Mouse (Mus musculus) lung, postnatal 0 days (tissue): ENCODE measurements around the gene Map3k20. TPM values are rescaled to one million over a fixed set of nuclear protein-coding genes. Genes with fewer than 3 reads are reported as not detected.

Experiments used
- ATAC-seq: fragments of 200-750 bp; cut with Nextera tagmentation; 2 replicates; pipeline ENCODE4 v1.8.0; 2017; ENCODE audit warnings: moderate library complexity
- DNase-seq: peaks from one replicate; pipeline ENCODE4 v3.0.0-alpha.2; 2016; ENCODE audit warnings: low spot score
- H3K27ac ChIP-seq: fragments of 300-500 bp; sonication (generic); 2 replicates; pipeline ENCODE4 v1.5.1; 2014; ENCODE audit warnings: antibody characterized with exemption, mild to moderate bottlenecking, low read length, mixed read lengths
- H3K27me3 ChIP-seq: fragments of 300-500 bp; sonication (generic); replicated peaks from 2 replicates; pipeline ENCODE4 v1.6.1; 2014; ENCODE audit warnings: low read length, mixed read lengths; ENCODE audit not compliant: insufficient read depth
- H3K36me3 ChIP-seq: fragments of 300-500 bp; sonication (generic); 2 replicates; pipeline ENCODE4 v1.6.1; 2014; ENCODE audit warnings: low read length, mixed read lengths; ENCODE audit not compliant: insufficient read depth
- H3K4me1 ChIP-seq: fragments of 300-500 bp; sonication (generic); 2 replicates; pipeline ENCODE4 v1.6.1; 2014; ENCODE audit warnings: antibody characterized with exemption, low read depth, low read length, mixed read lengths; ENCODE audit not compliant: insufficient read depth
- H3K4me2 ChIP-seq: fragments of 300-500 bp; sonication (generic); replicated peaks from 2 replicates; pipeline ENCODE4 v1.6.1; 2014; ENCODE audit warnings: low read depth, mild to moderate bottlenecking, low read length, moderate library complexity, mixed read lengths
- H3K4me3 ChIP-seq: fragments of 300-500 bp; sonication (generic); 2 replicates; pipeline ENCODE4 v1.5.1; 2014; ENCODE audit warnings: low read depth, low read length
- H3K9ac ChIP-seq: fragments of 300-500 bp; sonication (generic); replicated peaks from 2 replicates; pipeline ENCODE4 v1.6.1; 2014; ENCODE audit warnings: low read depth, mild to moderate bottlenecking
- H3K9me3 ChIP-seq: fragments of 300-500 bp; sonication (generic); 2 replicates; pipeline ENCODE4 v1.6.1; 2016; ENCODE audit warnings: low read length, mixed read lengths
- CTCF ChIP-seq: IDR thresholded peaks from 2 replicates; pipeline ENCODE4 v1.5.1; 2016; ENCODE audit warnings: antibody characterized with exemption, mild to moderate bottlenecking
- EP300 ChIP-seq: IDR thresholded peaks from 2 replicates; pipeline ENCODE4 v1.6.1; 2016; ENCODE audit warnings: antibody characterized with exemption, mild to moderate bottlenecking, control low read depth
- WGBS: fragments of 180-500 bp; shearing (Covaris S2); extraction: QIAGEN DNeasy Blood & Tissue Kit; methylation state at CpG from one replicate; pipeline ENCODE4 v1.1.7; 2014; 5-methylcytosine and 5-hydroxymethylcytosine counted together
- polyA plus RNA-seq: library from polyadenylated mRNA; unstranded; fragments of >200 nt; fragmentation: Nextera tagmentation; extraction: Ambion mirVana; gene quantifications from 2 replicates; pipeline ENCODE4 v1.2.1, GENCODE M21; 2015

Gene Map3k20
- polyA plus RNA-seq, 1 experiment from 2014 or later = 18.5 TPM

DNA sequence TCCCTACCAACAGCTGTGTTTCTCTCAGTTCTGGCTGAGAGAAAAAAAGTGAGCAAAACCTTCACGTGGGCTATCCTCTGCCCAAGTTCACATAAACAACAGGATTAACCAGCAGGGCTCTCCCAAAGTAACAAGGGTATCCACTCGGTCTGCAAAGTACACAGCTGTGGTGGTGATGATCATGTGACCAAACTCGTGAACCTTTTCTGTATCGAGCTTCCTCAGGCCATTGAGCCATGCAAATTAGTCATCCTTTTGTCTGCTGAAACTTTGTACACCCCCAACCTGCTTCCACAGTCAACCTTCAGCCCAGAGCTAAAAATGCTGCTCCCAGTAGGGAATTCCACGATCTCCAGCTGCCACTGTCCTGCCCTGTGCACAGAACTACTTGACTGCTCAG lies 161.2 kb downstream of the Map3k20 start:
- no peak for DNase-seq
- no peak overlapping the region for H3K4me2 ChIP-seq
- TF ChIP-seq EP300 (no peak), CTCF (no peak)
- H3K4me3 ChIP-seq = no peak overlapping the region
- no peak for ATAC-seq
- H3K27ac ChIP-seq = no peak overlapping the region
- 0 out of 2 replicates have a peak, but pooled peaks cover under 1% of the 10 kb centered on the region for H3K36me3 ChIP-seq
- H3K9ac ChIP-seq = no peak overlapping the region
- H3K9me3 ChIP-seq = no peaks in the 10 kb centered on the region
- H3K27me3 ChIP-seq = no peaks in the 10 kb centered on the region
- 47% methylated on average over 5 of the region's 5 CpGs for WGBS
- H3K4me1 ChIP-seq = no peaks in the 10 kb centered on the region

GRCm38 (mm10) chr2:72453563-72453962 lies 168.1 kb downstream of the Map3k20 start:
- Histone ChIP-seq H3K27me3 (no peaks in the 10 kb centered on the region), H3K4me1 (no peaks in the 10 kb centered on the region; the same call in 1 of the 2 replicates), H3K36me3 (no peaks in the 10 kb centered on the region), H3K4me3 (no peak overlapping the region), H3K9me3 (no peaks in the 10 kb centered on the region), H3K27ac (no peak overlapping the region), H3K9ac (no peak overlapping the region), H3K4me2 (no peak overlapping the region)
- TF ChIP-seq CTCF (no peak), EP300 (no peak)
- DNase-seq (no peak), ATAC-seq (no peak)
- WGBS = 29% methylated on average over 3 of the region's 3 CpGs

DNA sequence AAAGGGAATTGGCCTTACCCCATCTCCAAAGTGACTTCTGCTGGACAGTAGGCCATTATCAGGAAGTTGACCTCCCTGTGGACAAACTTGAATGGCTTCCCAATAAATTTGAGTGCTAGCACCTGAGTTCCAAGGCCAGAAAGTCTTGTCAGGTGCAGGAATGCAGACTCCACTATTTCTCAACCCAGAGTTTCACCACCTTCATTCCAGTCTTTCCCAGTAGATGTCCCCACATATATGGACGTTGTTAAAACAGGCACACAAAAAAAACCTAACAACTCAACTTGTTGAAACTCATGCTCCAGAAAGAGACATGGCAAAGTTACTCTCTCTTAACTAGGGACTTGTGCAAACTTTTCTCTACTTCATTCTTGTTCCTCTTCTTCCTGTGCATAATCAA lies 170.8 kb downstream of the Map3k20 start:
- H3K27ac ChIP-seq = no peak overlapping the region
- no peak overlapping the region for H3K9ac ChIP-seq
- H3K4me1 ChIP-seq = no peaks in the 10 kb centered on the region; the same call in 1 of the 2 replicates
- ATAC-seq (no peak), DNase-seq (no peak)
- no peak for TF ChIP-seq CTCF
- TF ChIP-seq EP300 = no peak
- no peaks in the 10 kb centered on the region for H3K27me3 ChIP-seq
- no peak overlapping the region for H3K4me3 ChIP-seq
- no peaks in the 10 kb centered on the region for H3K36me3 ChIP-seq
- 44% methylated on average over 1 of the region's 1 CpGs for WGBS
- no peaks in the 10 kb centered on the region for H3K9me3 ChIP-seq
- no peak overlapping the region for H3K4me2 ChIP-seq

GRCm38 (mm10) chr2:72464376-72465014 lies 179.1 kb downstream of the Map3k20 start:
- Histone ChIP-seq H3K9me3 (no peaks in the 10 kb centered on the region), H3K27ac (no peak overlapping the region), H3K9ac (no peak overlapping the region), H3K36me3 (no peaks in the 10 kb centered on the region), H3K4me1 (no peaks in the 10 kb centered on the region; the same call in 1 of the 2 replicates), H3K27me3 (no peaks in the 10 kb centered on the region), H3K4me2 (no peak overlapping the region), H3K4me3 (no peak overlapping the region)
- no peak for ATAC-seq
- no peak for TF ChIP-seq CTCF
- no peak for TF ChIP-seq EP300
- 60% methylated on average over 7 of the region's 7 CpGs for WGBS
- DNase-seq = no peak

DNA sequence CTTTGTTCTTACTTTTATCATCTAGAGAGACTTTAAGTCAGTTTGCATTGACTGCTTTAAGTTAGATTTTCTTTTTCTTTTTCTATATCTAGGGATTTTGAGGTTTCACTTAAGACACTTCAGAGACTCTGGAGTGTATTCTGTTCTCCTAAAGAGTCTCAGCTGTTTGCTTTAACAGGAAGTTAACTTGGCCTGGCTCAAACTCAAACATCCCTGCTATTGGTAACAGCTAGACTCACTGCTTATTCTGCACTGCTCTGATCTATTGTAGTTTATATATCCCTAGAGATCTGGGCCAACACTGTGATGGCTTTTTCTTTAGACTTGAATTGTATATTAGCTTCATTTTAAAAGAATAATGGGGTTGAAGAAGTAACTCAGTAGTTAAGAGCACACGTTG lies 182.2 kb downstream of the Map3k20 start:
- Histone ChIP-seq H3K4me3 (no peak overlapping the region), H3K9me3 (no peaks in the 10 kb centered on the region), H3K36me3 (no peaks in the 10 kb centered on the region), H3K4me1 (no peaks in the 10 kb centered on the region; the same call in 1 of the 2 replicates), H3K27ac (no peak overlapping the region), H3K4me2 (no peak overlapping the region), H3K9ac (no peak overlapping the region), H3K27me3 (no peaks in the 10 kb centered on the region)
- ATAC-seq (no peak), DNase-seq (peak; percentile 47)
- 49% methylated on average over 1 of the region's 1 CpGs for WGBS
- no peak for TF ChIP-seq CTCF
- TF ChIP-seq EP300 = no peak

GRCm38 (mm10) chr2:72471415-72472070 lies 186.1 kb downstream of the Map3k20 start:
- Histone ChIP-seq H3K36me3 (no peaks in the 10 kb centered on the region), H3K27me3 (no peaks in the 10 kb centered on the region), H3K9me3 (no peaks in the 10 kb centered on the region), H3K4me1 (no peaks in the 10 kb centered on the region; the same call in 1 of the 2 replicates), H3K4me3 (no peak overlapping the region), H3K9ac (no peak overlapping the region), H3K4me2 (no peak overlapping the region), H3K27ac (no peak overlapping the region)
- 64% methylated on average over 16 of the region's 16 CpGs for WGBS
- ATAC-seq (no peak), DNase-seq (no peak)
- no peak for TF ChIP-seq EP300
- no peak for TF ChIP-seq CTCF
